Comparison of ENCODE assay signal across 10 mouse cellular contexts in genomic region chr12:12318140-12318734, GRCm38 (mm10). TPM values are rescaled to one million over a fixed set of nuclear protein-coding genes. Genes with fewer than 3 reads are reported as not detected.
DNase-seq lines count a peak whose midpoint lies in the region; ATAC-seq and TF ChIP-seq lines count a peak whose summit lies in the region.
"Had no signal": no experiment of that assay in that cellular context is flagged by ENCODE, and none has a peak within 500 bp of the region (broad histone marks: within the 10 kb centered on the region; RNA-seq: fewer than 3 reads in every experiment).

No protein-coding gene starts in this region.

- H3K9me3 ChIP-seq in kidney, embryonic 16.5 days (ENCODE audit: low read length): no peaks in the 10 kb centered on the region
- no peaks in the 10 kb centered on the region for H3K9me3 ChIP-seq in MEL (replicated peaks; ENCODE audit: insufficient read depth, low read length)
- H3K9me3 ChIP-seq in limb, embryonic 10.5 days (replicated peaks): no peaks in the 10 kb centered on the region
- H3K9me3 ChIP-seq: midbrain, embryonic 12.5 days had no signal

- 5% methylated on average over 6 of the region's 6 CpGs for WGBS in kidney, embryonic 16.5 days
- 12% methylated on average over 6 of the region's 6 CpGs for WGBS in limb, embryonic 10.5 days

- TF ChIP-seq RAD21 in MEL (IDR thresholded peaks at IDR 0.05; ENCODE audit: low read depth, low read length): peak; percentile 97

- peak in 2 of 3 experiments; percentile 68 to 92; a peak in 4 of 6 replicates for TF ChIP-seq CTCF in MEL (IDR thresholded peaks at IDR 0.05 in 2 of 3, conservative IDR thresholded peaks at IDR 0.05 in 1 of 3; ENCODE audit: control insufficient read depth in 1 of 3, insufficient read depth in 1 of 3, low read depth in 2 of 3, low read length in 3 of 3, poor library complexity in 1 of 3, severe bottlenecking in 1 of 3)

- TF ChIP-seq POLR2A in MEL (IDR thresholded peaks at IDR 0.05; ENCODE audit: control insufficient read depth in 1 of 2, insufficient read depth in 1 of 2, low read depth in 1 of 2, low read length in 2 of 2, poor library complexity in 1 of 2): no peak

- H3K4me1 ChIP-seq in kidney, embryonic 16.5 days (ENCODE audit: insufficient read depth, low read length): 0 out of 2 replicates have a peak, but pooled peaks cover 3% of the 10 kb centered on the region
- peaks cover 2 to 11% of the 10 kb centered on the region in 2 experiments; a peak in 2 of 4 replicates for H3K4me1 ChIP-seq in MEL (ENCODE audit: control insufficient read depth in 1 of 2, insufficient read depth in 2 of 2, low read length in 2 of 2)
- H3K4me1 ChIP-seq in limb, embryonic 10.5 days: peaks cover 4% of the 10 kb centered on the region

- DNase-seq in kidney, postnatal 14 days: peak; percentile 27
- DNase-seq in MEL (ENCODE audit: low read depth, low spot score): peak; percentile 65
- peak; percentile 79 for DNase-seq in embryo, embryonic 10 days (ENCODE audit: low spot score)
- DNase-seq in limb, embryonic 10.5 days (ENCODE audit: low spot score): no peak
- DNase-seq in adrenal gland, postnatal 25 days: no peak
- DNase-seq in adrenal gland, postnatal 10 days: no peak
- no peak for DNase-seq in ovary, postnatal 36 days (ENCODE audit: low spot score)

- no peak overlapping the region for H3K9ac ChIP-seq in kidney, embryonic 16.5 days (replicated peaks; ENCODE audit: low read length)
- no peak overlapping the region for H3K9ac ChIP-seq in MEL (ENCODE audit: control insufficient read depth, low read depth, low read length, poor library complexity, severe bottlenecking)
- H3K9ac ChIP-seq: midbrain, embryonic 12.5 days had no signal

- no peak for ATAC-seq in kidney, embryonic 16.5 days (ENCODE audit: low FRiP score, low TSS enrichment)

- no peaks in the 10 kb centered on the region for H3K27me3 ChIP-seq in kidney, embryonic 16.5 days (ENCODE audit: insufficient read depth, low read length)
- H3K27me3 ChIP-seq in MEL (ENCODE audit: control insufficient read depth in 1 of 2, insufficient read depth in 2 of 2, low read length in 2 of 2): no peaks in the 10 kb centered on the region
- H3K27me3 ChIP-seq in limb, embryonic 10.5 days (ENCODE audit: low read depth, poor library complexity, severe bottlenecking): no peaks in the 10 kb centered on the region
- H3K27me3 ChIP-seq: midbrain, embryonic 12.5 days had no signal

- no peaks in the 10 kb centered on the region for H3K79me2 ChIP-seq in MEL (ENCODE audit: control insufficient read depth, insufficient read depth, low read length, poor library complexity)

- TF ChIP-seq EP300 in MEL (IDR thresholded peaks at IDR 0.05; ENCODE audit: low read depth in 1 of 2, low read length in 2 of 2): no peak

- no peaks in the 10 kb centered on the region for H3K36me3 ChIP-seq in kidney, embryonic 16.5 days (ENCODE audit: insufficient read depth, low read length)
- H3K36me3 ChIP-seq in MEL (ENCODE audit: control insufficient read depth in 1 of 2, insufficient read depth in 2 of 2, low read length in 2 of 2): peaks cover 0 to 9% of the 10 kb centered on the region in 2 experiments; a peak in 2 of 4 replicates
- no peaks in the 10 kb centered on the region for H3K36me3 ChIP-seq in limb, embryonic 10.5 days
- H3K36me3 ChIP-seq: midbrain, embryonic 12.5 days had no signal

- no peak overlapping the region for H3K4me2 ChIP-seq in kidney, embryonic 16.5 days (replicated peaks; ENCODE audit: low read depth, low read length)
- H3K4me2 ChIP-seq: midbrain, embryonic 12.5 days had no signal

- H3K4me3 ChIP-seq in kidney, embryonic 16.5 days (ENCODE audit: low read length): no peak overlapping the region
- H3K4me3 ChIP-seq in MEL (ENCODE audit: control insufficient read depth in 1 of 2, insufficient read depth in 1 of 2, low read depth in 2 of 2, low read length in 2 of 2): no peak overlapping the region
- no peak overlapping the region for H3K4me3 ChIP-seq in limb, embryonic 10.5 days
- H3K4me3 ChIP-seq: erythroblast, embryonic 14.5 days; midbrain, embryonic 12.5 days had no signal

- no peak overlapping the region for H3K27ac ChIP-seq in kidney, embryonic 16.5 days (ENCODE audit: low read length)
- H3K27ac ChIP-seq in MEL (ENCODE audit: control insufficient read depth, low read depth, low read length): no peak overlapping the region
- 0 out of 2 replicates have a peak overlapping the region, but pooled peaks have one; percentile 61 for H3K27ac ChIP-seq in limb, embryonic 10.5 days
- H3K27ac ChIP-seq: midbrain, embryonic 12.5 days had no signal

TF ChIP-seq in MEL, 35 proteins besides CTCF, POLR2A, EP300 and RAD21:
- peak; percentile 93 for TF ChIP-seq SMC3 (IDR thresholded peaks at IDR 0.05; ENCODE audit: low read depth, low read length)
- TF ChIP-seq USF1 (IDR thresholded peaks at IDR 0.05; ENCODE audit: low read depth, low read length): no peak
- TF ChIP-seq ZC3H11A (IDR thresholded peaks at IDR 0.05; ENCODE audit: low read depth, low read length): peak; percentile 88

RNA-seq across cellular contexts. Expression of gene Fam49a, which starts 56.3 kb away (rescaled TPM):
- 7.2 and 8.8 TPM in 2 replicates for polyA plus RNA-seq in kidney, embryonic 16.5 days (2015; fragmentation: Nextera tagmentation; extraction: Ambion mirVana)
- total RNA-seq in MEL (2012; rRNA removed): 0.42 and 0.65 TPM in 2 replicates
- polyA plus RNA-seq in MEL (2012; ENCODE audit: insufficient read depth in 1 of 2, insufficient read length in 2 of 2, low read depth in 1 of 2, low replicate concordance in 2 of 2, missing spikeins in 1 of 2): 1 to 10 TPM in 1 of 2 experiments, not detected in 1; 1.3 TPM
- 4.9 and 6.5 TPM in 2 replicates for polyA plus RNA-seq in limb, embryonic 10.5 days (2016; fragmentation: Nextera tagmentation; extraction: Ambion mirVana)
- total RNA-seq in adrenal gland, postnatal 25 days (2021): 20.5 and 21.6 TPM in 2 replicates
- 10 to 100 TPM; 18.5 to 19.9 TPM for total RNA-seq in adrenal gland, postnatal 10 days (2021)

Comparison
In these comparisons a context has a peak if more than half of its experiments do, and no peak if none do; other contexts are left out.
1. DNase-seq: peak in kidney, postnatal 14 days (single experiment), MEL (single experiment) and embryo, embryonic 10 days (single experiment); none in limb, embryonic 10.5 days (single experiment), adrenal gland, postnatal 25 days (single experiment), adrenal gland, postnatal 10 days (single experiment) and ovary, postnatal 36 days (single experiment).
2. RNA of gene Fam49a, which starts 56.3 kb away (total RNA-seq): 20.5 to 21.6 TPM in adrenal gland, postnatal 25 days and 18.5 to 19.9 TPM in adrenal gland, postnatal 10 days; 0.42 to 0.65 TPM in MEL; every median in the first group is over 10 times any median in the second.